Mouse (Mus musculus): ENCODE data around the gene Sh3rf1. TPM values are rescaled to one million over a fixed set of nuclear protein-coding genes. Genes with fewer than 3 reads are reported as not detected.

Gene Sh3rf1
- 5.8 TPM for polyA plus RNA-seq (2014; fragmentation: Illumina TruSeq; extraction: RNeasy Lipid Tissue Mini Kit (QIAGEN cat#74804); ENCODE audit: low read depth, low replicate concordance)

DNA sequence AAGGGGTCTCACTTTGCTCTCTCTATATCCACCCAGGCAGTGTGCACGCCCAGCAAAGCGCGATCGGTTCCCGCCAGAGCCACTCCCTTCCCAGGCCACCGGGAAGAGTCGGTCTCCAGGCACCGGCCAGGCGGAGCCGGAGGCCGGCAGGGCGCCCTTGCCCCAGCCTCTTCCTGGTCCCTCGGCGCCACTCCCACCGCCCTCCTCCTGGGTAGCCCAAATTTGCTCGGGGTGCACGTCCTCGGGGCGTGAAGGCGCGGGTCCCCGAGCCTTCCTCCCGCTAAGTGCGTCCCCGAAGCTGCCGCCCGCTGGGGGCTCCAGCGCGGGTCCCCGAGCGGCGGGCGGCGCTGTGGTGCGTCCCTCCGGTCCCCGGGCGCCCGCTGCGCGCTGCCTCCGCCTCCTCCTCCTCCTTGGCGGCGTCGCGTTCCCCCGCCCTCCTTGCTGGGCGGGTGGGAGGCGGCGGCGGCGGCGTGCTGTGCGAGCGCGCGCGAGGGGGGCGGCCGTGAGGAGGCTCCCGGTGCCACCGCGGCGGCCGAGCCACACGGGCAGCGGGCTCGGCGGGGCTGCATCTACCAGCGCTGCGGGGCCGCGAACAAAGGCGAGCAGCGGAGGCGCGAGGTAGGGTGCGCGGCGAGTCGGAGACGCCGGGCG lies at the start of gene Sh3rf1:
Sh3rf1 (plus strand) TSS at position 144 of the 651 bp plus-strand sequence.

Other genes with a start within 250 kb of the Sh3rf1 start
- 150 TPM for gene Clcn3, start 240.6 kb upstream of the Sh3rf1 start, polyA plus RNA-seq (2014; fragmentation: Illumina TruSeq; extraction: RNeasy Lipid Tissue Mini Kit (QIAGEN cat#74804); ENCODE audit: low read depth, low replicate concordance)
- gene Nek1, start 230.7 kb upstream of the Sh3rf1 start, polyA plus RNA-seq (2014; fragmentation: Illumina TruSeq; extraction: RNeasy Lipid Tissue Mini Kit (QIAGEN cat#74804); ENCODE audit: low read depth, low replicate concordance), result 54.6 TPM

Data from adrenal gland, adult 10 weeks (tissue).